Mouse (Mus musculus): ENCODE measurements around the gene Slc5a5. TPM values are rescaled to one million over a fixed set of nuclear protein-coding genes. Genes with fewer than 3 reads are reported as not detected.

Gene Slc5a5
- polyA plus RNA-seq, 1 experiment from 2014 or later, result 0.71 TPM

DNA sequence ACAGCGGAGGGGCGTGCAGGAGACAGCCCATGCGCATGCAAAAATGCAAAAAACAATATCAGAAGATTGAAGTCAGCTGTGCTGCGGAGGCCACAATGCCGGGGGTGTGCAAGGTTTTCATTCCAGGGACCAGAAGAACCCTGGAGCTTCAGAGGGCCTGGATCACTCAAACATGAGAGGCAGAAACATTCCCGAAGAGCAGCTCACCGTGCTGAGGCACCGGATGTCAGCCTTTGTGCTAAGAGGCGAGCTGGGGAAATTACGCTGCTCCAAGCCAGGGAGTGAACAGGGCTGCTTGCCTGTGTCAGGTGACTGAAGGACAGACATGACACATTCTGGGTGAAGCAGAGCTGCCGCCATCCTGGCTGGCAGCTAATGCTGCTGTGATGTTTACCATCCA, 12.0 kb downstream of the Slc5a5 start:
- H3K4me2 ChIP-seq (replicated peaks; ENCODE audit: low read depth, low read length), result no peak overlapping the region
- WGBS, result 31% methylated on average over 11 of the region's 11 CpGs
- H3K4me1 ChIP-seq (replicated peaks; ENCODE audit: control insufficient read depth, insufficient read depth, low read length), result peaks cover 3% of the 10 kb centered on the region; the same call in 1 of the 2 replicates
- ATAC-seq (ENCODE audit: low FRiP score) (no peak), DNase-seq (ENCODE audit: low spot score) (no peak)
- no peak overlapping the region for H3K27ac ChIP-seq (ENCODE audit: low read depth, low read length)
- no peaks in the 10 kb centered on the region for H3K27me3 ChIP-seq (ENCODE audit: control insufficient read depth, insufficient read depth, low read length)
- no peak overlapping the region for H3K9ac ChIP-seq (ENCODE audit: low read depth, low read length)
- no peaks in the 10 kb centered on the region for H3K36me3 ChIP-seq (ENCODE audit: control insufficient read depth, insufficient read depth, low read length)
- no peaks in the 10 kb centered on the region for H3K9me3 ChIP-seq (ENCODE audit: control insufficient read depth, low read length)
- H3K4me3 ChIP-seq (ENCODE audit: low read depth, low read length), result no peak overlapping the region

DNA sequence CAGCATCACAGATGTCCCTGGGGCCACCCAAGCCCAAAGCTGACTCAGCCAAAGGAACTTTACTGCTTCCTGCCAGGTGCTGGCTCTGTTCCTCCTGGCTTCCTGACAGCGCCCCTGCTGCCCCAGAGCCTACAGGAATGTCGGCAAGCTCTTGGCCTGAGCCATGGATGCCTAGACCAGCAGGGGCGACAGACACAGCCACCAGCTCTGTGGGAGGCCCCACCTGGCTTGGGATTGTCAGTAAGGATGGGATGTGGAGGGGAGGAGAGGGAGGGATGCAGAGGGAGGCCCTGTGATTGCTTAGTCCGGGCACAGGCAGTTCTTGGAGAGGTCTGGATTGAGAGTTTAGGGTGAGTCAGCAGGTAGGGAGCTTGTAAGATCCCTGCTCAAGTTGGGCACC, 12.4 kb downstream of the Slc5a5 start:
- DNase-seq (ENCODE audit: low spot score) (no peak), ATAC-seq (ENCODE audit: low FRiP score) (no peak)
- Histone ChIP-seq H3K4me2 (replicated peaks; ENCODE audit: low read depth, low read length) (no peak overlapping the region), H3K4me1 (replicated peaks; ENCODE audit: control insufficient read depth, insufficient read depth, low read length) (peaks cover 3% of the 10 kb centered on the region; the same call in 1 of the 2 replicates), H3K36me3 (ENCODE audit: control insufficient read depth, insufficient read depth, low read length) (no peaks in the 10 kb centered on the region), H3K27ac (ENCODE audit: low read depth, low read length) (no peak overlapping the region), H3K9ac (ENCODE audit: low read depth, low read length) (no peak overlapping the region), H3K4me3 (ENCODE audit: low read depth, low read length) (no peak overlapping the region), H3K27me3 (ENCODE audit: control insufficient read depth, insufficient read depth, low read length) (no peaks in the 10 kb centered on the region), H3K9me3 (ENCODE audit: control insufficient read depth, low read length) (no peaks in the 10 kb centered on the region)
- WGBS, result 6% methylated on average over 4 of the region's 4 CpGs

DNA sequence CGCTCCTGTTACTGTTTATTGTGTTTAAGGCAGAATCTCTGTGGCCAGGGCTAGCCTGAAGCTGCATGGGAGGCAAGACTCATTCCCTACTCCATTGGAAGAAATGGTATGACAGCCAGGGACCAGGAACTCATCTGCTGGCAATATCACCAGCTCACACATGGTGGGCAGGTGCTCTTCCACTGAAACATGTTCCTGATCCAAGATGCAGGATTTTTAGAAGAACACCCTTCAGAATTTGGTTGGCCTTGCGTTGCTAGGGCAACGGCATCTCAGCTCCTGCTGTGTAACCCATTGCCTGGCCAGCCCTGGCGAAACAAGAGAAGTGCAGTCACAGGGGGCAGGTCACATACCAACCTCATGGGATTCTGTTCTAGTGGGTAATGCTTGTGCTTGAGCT, 13.1 kb downstream of the Slc5a5 start:
- 43% methylated on average over 4 of the region's 4 CpGs for WGBS
- Histone ChIP-seq H3K4me3 (ENCODE audit: low read depth, low read length) (no peak overlapping the region), H3K27me3 (ENCODE audit: control insufficient read depth, insufficient read depth, low read length) (no peaks in the 10 kb centered on the region)

DNA sequence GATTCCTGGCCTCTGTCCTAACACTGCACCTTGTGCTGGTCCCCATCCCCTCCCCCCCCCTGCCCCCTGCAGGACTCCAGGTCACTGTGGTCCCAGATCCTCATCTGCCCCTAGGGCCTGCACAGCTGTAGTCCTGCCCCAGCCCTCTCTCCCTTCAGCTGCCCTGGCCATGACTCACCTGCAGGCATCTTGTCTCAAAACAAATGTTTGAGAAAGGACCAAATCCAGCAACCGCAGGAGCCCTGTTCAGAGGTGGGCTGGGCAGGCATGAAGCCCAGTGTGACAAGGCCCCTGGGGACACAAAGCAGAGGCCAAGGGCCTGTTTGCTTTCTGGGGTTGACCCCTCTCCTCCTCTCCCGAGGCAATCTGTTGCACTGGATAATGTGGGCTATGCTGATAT, 14.4 kb downstream of the Slc5a5 start:
- H3K27ac ChIP-seq (ENCODE audit: low read depth, low read length), result no peak overlapping the region
- H3K36me3 ChIP-seq (ENCODE audit: control insufficient read depth, insufficient read depth, low read length), result no peaks in the 10 kb centered on the region
- DNase-seq (ENCODE audit: low spot score) (no peak), ATAC-seq (ENCODE audit: low FRiP score) (no peak)
- H3K27me3 ChIP-seq (ENCODE audit: control insufficient read depth, insufficient read depth, low read length), result no peaks in the 10 kb centered on the region
- H3K9ac ChIP-seq (ENCODE audit: low read depth, low read length), result no peak overlapping the region
- no peak overlapping the region for H3K4me3 ChIP-seq (ENCODE audit: low read depth, low read length)
- H3K4me2 ChIP-seq (replicated peaks; ENCODE audit: low read depth, low read length), result no peak overlapping the region
- WGBS, result 54% methylated on average over 2 of the region's 2 CpGs
- no peaks in the 10 kb centered on the region for H3K9me3 ChIP-seq (ENCODE audit: control insufficient read depth, low read length)
- H3K4me1 ChIP-seq (replicated peaks; ENCODE audit: control insufficient read depth, insufficient read depth, low read length), result peaks cover 3% of the 10 kb centered on the region; the same call in 1 of the 2 replicates

More for the DNA sequence above, 13.1 kb downstream of the Slc5a5 start:
- H3K9ac ChIP-seq (ENCODE audit: low read depth, low read length), result no peak overlapping the region
- H3K27ac ChIP-seq (ENCODE audit: low read depth, low read length), result no peak overlapping the region
- H3K36me3 ChIP-seq (ENCODE audit: control insufficient read depth, insufficient read depth, low read length), result no peaks in the 10 kb centered on the region
- no peak overlapping the region for H3K4me2 ChIP-seq (replicated peaks; ENCODE audit: low read depth, low read length)
- ATAC-seq (ENCODE audit: low FRiP score) (no peak), DNase-seq (ENCODE audit: low spot score) (no peak)
- peaks cover 3% of the 10 kb centered on the region; the same call in 1 of the 2 replicates for H3K4me1 ChIP-seq (replicated peaks; ENCODE audit: control insufficient read depth, insufficient read depth, low read length)
- H3K9me3 ChIP-seq (ENCODE audit: control insufficient read depth, low read length), result no peaks in the 10 kb centered on the region

DNA sequence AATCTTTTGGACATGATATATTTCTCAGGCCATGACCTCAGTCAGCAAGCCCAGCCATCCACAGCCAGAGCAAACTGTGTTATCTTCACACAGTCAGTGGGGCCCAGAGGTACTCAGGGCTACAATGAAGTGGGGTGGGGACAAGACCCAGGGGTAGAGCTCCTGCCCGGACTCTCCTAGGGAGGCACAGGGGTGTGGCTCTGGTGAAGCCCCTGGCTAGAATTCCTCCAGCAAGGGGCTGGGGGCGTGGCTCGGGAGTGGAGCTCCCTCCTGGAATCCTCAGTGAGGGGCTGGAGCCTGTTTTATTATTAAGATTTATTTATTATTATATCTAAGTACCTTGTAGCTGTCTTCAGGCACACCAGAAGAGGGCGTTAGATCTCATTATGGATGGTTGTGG, 16.2 kb downstream of the Slc5a5 start:
- DNase-seq (ENCODE audit: low spot score), result no peak
- H3K4me2 ChIP-seq (replicated peaks; ENCODE audit: low read depth, low read length), result no peak overlapping the region
- H3K27ac ChIP-seq (ENCODE audit: low read depth, low read length), result no peak overlapping the region
- WGBS, result 64% methylated on average over 4 of the region's 4 CpGs
- peaks cover 3% of the 10 kb centered on the region; the same call in 1 of the 2 replicates for H3K4me1 ChIP-seq (replicated peaks; ENCODE audit: control insufficient read depth, insufficient read depth, low read length)
- H3K27me3 ChIP-seq (ENCODE audit: control insufficient read depth, insufficient read depth, low read length), result no peaks in the 10 kb centered on the region
- H3K9me3 ChIP-seq (ENCODE audit: control insufficient read depth, low read length), result no peaks in the 10 kb centered on the region
- H3K9ac ChIP-seq (ENCODE audit: low read depth, low read length), result no peak overlapping the region
- no peak for ATAC-seq (ENCODE audit: low FRiP score)
- no peak overlapping the region for H3K4me3 ChIP-seq (ENCODE audit: low read depth, low read length)
- H3K36me3 ChIP-seq (ENCODE audit: control insufficient read depth, insufficient read depth, low read length), result no peaks in the 10 kb centered on the region

DNA sequence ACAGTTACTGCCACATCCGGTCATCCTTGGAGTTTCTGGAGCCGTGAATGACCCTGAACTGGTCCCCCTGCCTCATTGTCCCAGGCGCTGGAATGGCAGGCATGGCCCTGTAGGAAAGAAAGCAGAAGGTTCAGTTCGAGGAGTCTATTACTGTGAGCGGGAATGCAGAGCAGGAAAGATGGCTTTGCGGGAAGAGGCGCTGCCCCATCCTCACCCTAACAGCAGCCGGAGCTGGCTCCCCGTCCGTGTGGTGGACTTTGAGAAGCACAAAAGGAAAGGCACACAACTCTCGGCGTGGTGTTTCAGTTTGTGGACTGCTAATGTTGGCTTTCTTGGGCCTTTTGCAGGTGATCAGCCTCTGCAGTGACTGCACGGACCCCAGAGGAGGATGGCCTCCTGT, 18.1 kb downstream of the Slc5a5 start:
- Histone ChIP-seq H3K4me3 (ENCODE audit: low read depth, low read length) (no peak overlapping the region), H3K4me1 (replicated peaks; ENCODE audit: control insufficient read depth, insufficient read depth, low read length) (0 out of 2 replicates have a peak, but pooled peaks cover 2% of the 10 kb centered on the region), H3K36me3 (ENCODE audit: control insufficient read depth, insufficient read depth, low read length) (no peaks in the 10 kb centered on the region), H3K9me3 (ENCODE audit: control insufficient read depth, low read length) (no peaks in the 10 kb centered on the region), H3K4me2 (replicated peaks; ENCODE audit: low read depth, low read length) (no peak overlapping the region), H3K27me3 (ENCODE audit: control insufficient read depth, insufficient read depth, low read length) (no peaks in the 10 kb centered on the region), H3K27ac (ENCODE audit: low read depth, low read length) (no peak overlapping the region), H3K9ac (ENCODE audit: low read depth, low read length) (peak overlapping the region; percentile 37; the same call in 1 of the 2 replicates)
- ATAC-seq (ENCODE audit: low FRiP score), result no peak
- no peak for DNase-seq (ENCODE audit: low spot score)
- WGBS, result 91% methylated on average over 13 of the region's 13 CpGs

DNA sequence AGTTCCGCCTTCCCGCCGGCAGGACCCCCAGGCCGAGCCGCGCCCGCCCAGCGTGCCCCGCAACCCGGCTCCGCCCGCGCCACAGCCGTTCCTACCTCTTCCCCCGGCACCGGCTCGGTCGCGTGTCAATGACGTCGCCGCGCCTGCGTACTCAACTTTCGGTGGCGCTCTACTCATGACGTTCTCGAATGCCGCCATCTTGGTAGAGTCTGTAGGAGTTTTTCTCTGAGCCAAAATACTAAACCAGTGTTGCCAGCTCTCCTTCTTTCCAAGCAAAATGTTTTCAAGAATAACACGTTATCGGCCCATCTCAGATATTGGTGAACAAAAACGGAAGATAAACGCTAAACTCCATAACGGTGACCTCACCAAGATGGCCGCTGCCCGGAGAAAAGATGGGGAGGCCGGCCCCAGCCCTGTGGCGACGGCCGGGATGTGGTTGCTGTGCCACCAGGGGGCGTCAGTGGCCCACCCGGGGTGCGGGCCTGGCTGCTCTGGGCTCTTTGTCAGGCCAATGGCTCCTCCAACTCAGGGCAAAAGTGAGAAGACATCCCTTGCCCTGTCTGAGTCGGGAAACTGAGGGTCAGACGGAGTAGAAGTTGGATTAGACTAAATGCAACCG, 19.1 kb downstream of the Slc5a5 start, which contains the start of gene Ccdc124:
Ccdc124 (minus strand) TSS at position 572 of the 622 bp plus-strand sequence.
- peak; percentile 91 for ATAC-seq (ENCODE audit: low FRiP score)
- H3K9ac ChIP-seq (ENCODE audit: low read depth, low read length), result peak within 1 kb of the TSS; percentile 77
- H3K4me1 ChIP-seq (replicated peaks; ENCODE audit: control insufficient read depth, insufficient read depth, low read length), result peaks cover 8% of the 10 kb centered on the region; the same call in 1 of the 2 replicates
- H3K36me3 ChIP-seq (ENCODE audit: control insufficient read depth, insufficient read depth, low read length), result no peaks in the 10 kb centered on the region
- no peaks in the 10 kb centered on the region for H3K9me3 ChIP-seq (ENCODE audit: control insufficient read depth, low read length)
- peak within 1 kb of the TSS; percentile 72 for H3K4me2 ChIP-seq (replicated peaks; ENCODE audit: low read depth, low read length)
- peak within 1 kb of the TSS; percentile 75 for H3K27ac ChIP-seq (ENCODE audit: low read depth, low read length)
- peak within 1 kb of the TSS; percentile 90 for H3K4me3 ChIP-seq (ENCODE audit: low read depth, low read length)
- WGBS, result 2% methylated on average over 46 of the region's 46 CpGs
- DNase-seq (ENCODE audit: low spot score), result peak; percentile 95
- H3K27me3 ChIP-seq (ENCODE audit: control insufficient read depth, insufficient read depth, low read length), result no peaks in the 10 kb centered on the region

DNA sequence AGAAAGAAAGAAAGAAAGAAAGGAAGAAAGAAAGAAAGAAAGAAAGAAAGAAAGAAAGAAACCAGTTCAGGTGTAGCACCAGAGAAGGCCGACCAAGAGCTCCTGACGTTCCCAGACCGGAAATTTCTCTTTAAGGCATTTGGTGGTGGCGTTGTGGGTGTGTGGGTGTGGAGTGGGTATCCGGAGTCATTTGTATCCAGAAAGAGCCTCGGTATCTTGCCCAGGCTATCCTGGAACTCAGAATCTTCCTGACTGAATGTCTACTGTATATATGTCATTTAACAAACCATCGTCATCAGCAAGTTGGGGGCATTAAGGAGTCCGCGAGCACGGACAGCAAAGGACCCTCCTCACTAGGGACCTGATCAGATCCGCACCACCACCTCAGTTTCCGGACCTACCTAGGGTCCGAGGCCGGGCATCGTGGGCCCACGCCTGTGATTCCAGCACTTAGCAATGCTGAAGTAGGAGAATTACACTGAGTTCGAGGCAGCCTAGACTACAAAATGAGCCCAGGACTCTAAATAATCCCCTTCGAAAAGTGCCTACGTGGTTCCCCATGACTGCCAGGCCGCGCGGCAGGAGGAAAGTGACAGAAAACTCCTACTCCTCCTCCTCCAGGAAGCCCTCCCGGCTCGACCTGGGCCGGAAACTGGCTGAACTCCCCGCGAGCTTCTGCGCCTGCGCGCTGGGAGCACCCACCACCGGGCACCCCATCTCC, 19.8 kb downstream of the Slc5a5 start:
- no peaks in the 10 kb centered on the region for H3K36me3 ChIP-seq (ENCODE audit: control insufficient read depth, insufficient read depth, low read length)
- no peaks in the 10 kb centered on the region for H3K27me3 ChIP-seq (ENCODE audit: control insufficient read depth, insufficient read depth, low read length)
- H3K4me2 ChIP-seq (replicated peaks; ENCODE audit: low read depth, low read length), result peak overlapping the region; percentile 72
- ATAC-seq (ENCODE audit: low FRiP score) (no peak), DNase-seq (ENCODE audit: low spot score) (no peak)
- no peaks in the 10 kb centered on the region for H3K9me3 ChIP-seq (ENCODE audit: control insufficient read depth, low read length)
- H3K27ac ChIP-seq (ENCODE audit: low read depth, low read length), result peak overlapping the region; percentile 75
- H3K9ac ChIP-seq (ENCODE audit: low read depth, low read length), result peak overlapping the region; percentile 77
- 5% methylated on average over 31 of the region's 31 CpGs for WGBS
- H3K4me1 ChIP-seq (replicated peaks; ENCODE audit: control insufficient read depth, insufficient read depth, low read length), result peaks cover 11% of the 10 kb centered on the region; the same call in 1 of the 2 replicates
- H3K4me3 ChIP-seq (ENCODE audit: low read depth, low read length), result peak overlapping the region; percentile 90
